Mouse (Mus musculus) ovary, postnatal 10 days (tissue): ENCODE results near the gene Olfr1042.
"Not testable (repeated sequence)": the region's sequence is repeated elsewhere in the genome, so short reads cannot be mapped to it uniquely, and the experiment has no call there.

Source experiments
- DNase-seq: peaks from one replicate; pipeline ENCODE4 v3.0.0; 2022; ENCODE audit warnings: low spot score

Gene Olfr1042

DNA sequence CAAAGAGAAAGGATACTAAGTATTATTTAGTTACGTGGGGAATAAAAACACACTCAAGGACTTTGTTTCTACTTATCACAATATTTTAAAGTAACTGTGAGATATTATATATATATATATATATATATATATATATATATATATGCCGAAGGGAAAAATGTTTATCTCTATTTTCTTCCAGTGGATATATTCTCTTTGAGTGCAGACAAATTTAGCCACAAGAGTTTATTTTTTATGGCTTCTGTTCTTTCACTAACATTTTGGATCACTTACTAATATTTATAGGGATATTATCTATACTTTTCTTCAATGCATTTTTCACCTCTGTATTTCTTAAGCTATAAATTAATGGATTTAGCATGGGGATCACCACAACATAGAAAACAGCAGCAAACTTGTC is at the start of gene Olfr1042:
Gene Olfr1042 (minus strand): TSS at position 101 of the 400 bp plus-strand sequence.
- no peak for DNase-seq

GRCm38 (mm10) chr2:86202909-86203308 is 41.3 kb upstream of the Olfr1042 start, which contains the start of gene Olfr1045:
TSS of gene Olfr1045 (minus strand) at chr2:86203009.
- DNase-seq = no peak

GRCm38 (mm10) chr2:86195863-86196262 is 34.2 kb upstream of the Olfr1042 start:
- DNase-seq = no peak

GRCm38 (mm10) chr2:86185583-86185982 is 23.9 kb upstream of the Olfr1042 start, which contains the start of gene Olfr52:
TSS of gene Olfr52 (minus strand) at chr2:86185683.
- DNase-seq = no peak

DNA sequence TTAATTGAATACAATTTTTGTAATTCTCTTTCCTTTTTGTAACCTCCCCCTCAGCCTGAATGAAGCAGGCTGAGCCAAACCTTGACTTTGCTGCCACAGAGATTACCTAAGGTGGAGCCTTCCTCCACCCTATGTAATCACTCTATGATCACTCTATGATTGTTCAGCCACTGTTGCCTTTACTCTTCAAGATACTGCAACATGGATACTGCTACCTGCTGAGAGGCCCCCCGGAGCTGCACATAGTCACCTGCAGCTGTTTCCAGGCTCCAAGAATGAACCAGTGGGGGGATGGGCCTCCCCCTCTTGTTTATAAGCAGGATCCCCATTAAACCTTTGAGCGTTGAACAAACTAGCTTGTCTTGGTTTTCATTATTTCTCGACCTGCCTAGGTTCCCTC is 18.3 kb upstream of the Olfr1042 start:
- DNase-seq = no peak

GRCm38 (mm10) chr2:86177720-86178119 is 16.1 kb upstream of the Olfr1042 start, which contains the start of gene Olfr1044:
TSS of gene Olfr1044 (minus strand) at chr2:86177820.
- no peak for DNase-seq

DNA sequence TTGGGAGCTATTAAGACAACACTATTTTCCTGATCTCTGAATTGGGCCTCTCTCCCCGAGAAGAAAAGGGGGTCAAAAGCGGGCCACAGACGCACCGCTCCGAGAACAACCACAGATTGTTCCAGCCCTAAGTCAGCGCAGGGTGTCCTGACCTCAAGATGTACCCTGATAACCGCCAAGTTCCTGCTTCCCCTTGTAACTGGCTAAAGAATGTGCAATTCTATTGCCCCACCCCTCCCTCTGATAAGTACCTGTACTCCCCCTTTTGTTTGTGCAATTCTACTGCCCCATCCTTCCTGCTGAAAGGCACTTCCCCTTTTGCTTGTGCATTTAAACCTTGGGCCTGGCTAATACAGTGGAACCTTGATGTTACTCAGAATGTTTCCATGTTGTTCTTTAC is 13.8 kb upstream of the Olfr1042 start:
- not testable (repeated sequence) for DNase-seq

GRCm38 (mm10) chr2:86167422-86167821 is 5.8 kb upstream of the Olfr1042 start, which contains the start of gene Olfr1043:
TSS of gene Olfr1043 (minus strand) at chr2:86167522.
- DNase-seq = no peak

DNA sequence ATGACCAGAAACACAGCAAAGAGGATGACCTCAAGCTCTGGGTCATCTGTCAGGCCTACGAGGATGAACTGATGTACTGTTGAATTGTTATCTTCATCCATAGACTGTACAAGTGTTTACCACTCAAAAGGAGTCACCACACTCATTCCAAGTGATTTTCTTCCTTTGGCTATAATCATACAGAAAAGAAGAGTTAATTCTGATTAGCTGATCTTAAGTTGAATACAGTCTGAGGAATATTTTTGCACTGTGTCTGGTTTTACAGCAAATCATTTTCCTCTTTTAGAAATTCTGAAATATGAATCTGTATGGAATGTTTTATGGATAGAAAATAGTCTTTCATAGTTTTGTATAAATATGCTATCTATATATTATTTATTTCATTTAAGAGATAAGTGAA is 15.0 kb downstream of the Olfr1042 start, which contains the start of gene Olfr1040:
Gene Olfr1040 (minus strand): TSS at position 101 of the 400 bp plus-strand sequence.
- no peak for DNase-seq

DNA sequence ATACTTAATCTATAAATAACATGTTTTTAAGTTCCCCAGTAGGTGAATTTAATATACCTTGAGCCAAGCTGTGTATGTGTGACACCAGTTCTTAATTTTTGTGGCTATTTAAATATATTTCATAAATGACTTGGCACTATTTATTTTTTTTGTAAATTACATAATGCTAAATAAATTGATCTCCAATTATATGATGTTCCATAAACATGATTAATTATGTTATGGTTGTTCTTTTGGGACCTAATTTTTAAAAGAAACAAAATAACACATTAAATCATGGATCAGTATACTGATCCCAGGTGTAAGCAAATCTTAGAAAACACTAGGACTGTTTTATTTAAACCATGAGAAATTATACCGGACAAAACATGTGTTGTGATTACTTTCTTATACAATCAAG is 25.8 kb downstream of the Olfr1042 start, which contains the start of gene Olfr1039:
Gene Olfr1039 (minus strand): TSS at position 101 of the 400 bp plus-strand sequence.
- no peak for DNase-seq
